Mouse (Mus musculus) spleen, adult 18-20 months (tissue): Measurements from ENCODE around the gene Popdc3.
"Not testable (repeated sequence)": the region's sequence is repeated elsewhere in the genome, so short reads cannot be mapped to it uniquely, and the experiment has no call there.

Experiments
- DNase-seq, 2 experiments: peaks; one replicate each; pipeline ENCODE4 v3.0.0; 2022; ENCODE audit warnings: mixed read lengths in 2 of 2

Gene Popdc3

GRCm38 (mm10) chr10:45177798-45178197 is at the start of gene Popdc3:
Popdc3 (plus strand) TSS chr10:45178098.
- not testable (repeated sequence) for DNase-seq

GRCm38 (mm10) chr10:45129105-45129504 is 48.8 kb upstream of the Popdc3 start:
- peak in 1 of 2 experiments; percentile 12 for DNase-seq

- DNase-seq: no peak
Measured at GRCm38 (mm10) chr10:45130004-45130403, 47.9 kb upstream of the Popdc3 start.

GRCm38 (mm10) chr10:45132371-45132770 is 45.5 kb upstream of the Popdc3 start:
- DNase-seq: peak; percentile 32 to 74

- DNase-seq: no peak
Measured at GRCm38 (mm10) chr10:45136806-45137205, 41.1 kb upstream of the Popdc3 start.

- no peak for DNase-seq
Measured at GRCm38 (mm10) chr10:45139910-45140309, 38.0 kb upstream of the Popdc3 start.

GRCm38 (mm10) chr10:45140474-45141212 is 37.3 kb upstream of the Popdc3 start:
- no peak for DNase-seq

GRCm38 (mm10) chr10:45142359-45142758 is 35.5 kb upstream of the Popdc3 start:
- no peak for DNase-seq

GRCm38 (mm10) chr10:45144038-45144817 is 33.7 kb upstream of the Popdc3 start:
- no peak for DNase-seq

- no peak for DNase-seq
Measured at GRCm38 (mm10) chr10:45146821-45147220, 31.1 kb upstream of the Popdc3 start.

GRCm38 (mm10) chr10:45151137-45151536 is 26.8 kb upstream of the Popdc3 start:
- DNase-seq: no peak

- no peak for DNase-seq
Measured at GRCm38 (mm10) chr10:45151771-45152692, 25.9 kb upstream of the Popdc3 start.

GRCm38 (mm10) chr10:45154557-45155060 is 23.3 kb upstream of the Popdc3 start:
- no peak for DNase-seq

GRCm38 (mm10) chr10:45165851-45166250 is 12.0 kb upstream of the Popdc3 start:
- DNase-seq: no peak

GRCm38 (mm10) chr10:45173927-45174326 is 4.0 kb upstream of the Popdc3 start:
- no peak for DNase-seq

- no peak for DNase-seq
Measured at GRCm38 (mm10) chr10:45174345-45174744, 3.6 kb upstream of the Popdc3 start.

GRCm38 (mm10) chr10:45180677-45181326 is 2.9 kb downstream of the Popdc3 start:
- no peak for DNase-seq

- DNase-seq: no peak
Measured at GRCm38 (mm10) chr10:45181344-45181743, 3.4 kb downstream of the Popdc3 start.

- no peak for DNase-seq
Measured at GRCm38 (mm10) chr10:45185457-45185856, 7.6 kb downstream of the Popdc3 start.

- no peak for DNase-seq
Measured at GRCm38 (mm10) chr10:45193330-45194310, 15.7 kb downstream of the Popdc3 start.

- no peak for DNase-seq
Measured at GRCm38 (mm10) chr10:45194531-45194930, 16.6 kb downstream of the Popdc3 start.
